Mouse (Mus musculus) liver (tissue): ENCODE results near the gene Crlf2.

ENCODE experiments used
- DNase-seq: peaks from one replicate; pipeline ENCODE4 v3.0.0-alpha.2; 2020; ENCODE audit warnings: mixed read lengths

The Crlf2 gene

DNA sequence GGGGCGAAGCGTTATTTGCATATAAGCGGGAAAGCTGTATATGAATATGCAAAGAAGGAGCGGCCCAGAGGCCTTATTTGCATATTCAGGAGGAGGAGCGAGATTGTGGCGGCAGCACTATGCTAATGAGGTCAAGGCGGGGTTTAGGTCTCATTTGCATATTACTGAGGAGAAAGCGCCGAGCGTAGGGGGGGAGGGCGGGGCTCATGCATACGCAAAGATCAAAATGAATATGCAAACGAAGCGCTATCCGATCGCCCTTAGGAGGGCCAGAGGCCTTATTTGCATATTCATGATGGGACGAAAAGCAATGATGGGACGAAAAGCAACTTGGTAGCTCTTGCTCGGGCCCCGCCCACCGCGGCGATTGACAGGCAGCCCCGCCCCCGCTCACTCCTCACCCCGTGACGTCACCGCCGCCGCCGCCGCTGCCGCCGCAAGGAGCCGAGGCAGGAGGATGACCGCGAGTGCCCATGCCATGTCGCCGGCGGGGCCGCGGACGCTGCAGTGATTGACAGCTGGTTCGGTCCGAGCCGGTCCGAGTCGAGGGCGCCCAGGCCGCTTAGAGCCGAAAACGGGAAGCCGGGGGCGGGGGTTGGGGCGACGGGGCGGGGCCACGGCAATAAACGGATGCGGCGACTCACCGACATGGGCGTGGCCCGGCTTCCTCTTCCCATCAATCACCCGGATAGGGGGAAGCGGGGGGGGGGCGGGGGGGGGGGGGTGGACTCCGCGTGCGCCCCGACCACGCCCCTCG, at the start of gene Crlf2:
TSS of gene Crlf2 (minus strand) at position 590 of the 757 bp plus-strand sequence.
- peak; percentile 88 for DNase-seq

DNA sequence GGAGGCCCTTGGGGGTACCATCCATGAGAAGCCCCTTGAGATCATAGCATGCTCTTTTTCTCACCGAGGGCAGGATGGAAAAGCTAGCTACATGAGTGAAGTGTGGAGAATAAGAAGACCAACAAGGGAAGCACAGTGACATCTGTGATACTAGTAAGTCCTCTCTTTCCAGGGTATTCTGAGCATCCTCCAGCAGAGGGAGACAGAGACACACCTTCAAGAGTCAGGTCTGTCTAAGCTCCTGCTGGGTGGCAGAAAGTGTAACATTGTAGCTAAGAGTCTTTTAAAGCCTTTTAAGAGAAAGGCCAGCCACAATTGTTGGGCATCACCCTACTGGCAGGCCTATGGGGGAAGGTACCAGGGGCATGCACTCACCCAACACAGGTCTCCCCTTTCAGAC, 43.8 kb upstream of the Crlf2 start:
- peak; percentile 22 for DNase-seq

DNA sequence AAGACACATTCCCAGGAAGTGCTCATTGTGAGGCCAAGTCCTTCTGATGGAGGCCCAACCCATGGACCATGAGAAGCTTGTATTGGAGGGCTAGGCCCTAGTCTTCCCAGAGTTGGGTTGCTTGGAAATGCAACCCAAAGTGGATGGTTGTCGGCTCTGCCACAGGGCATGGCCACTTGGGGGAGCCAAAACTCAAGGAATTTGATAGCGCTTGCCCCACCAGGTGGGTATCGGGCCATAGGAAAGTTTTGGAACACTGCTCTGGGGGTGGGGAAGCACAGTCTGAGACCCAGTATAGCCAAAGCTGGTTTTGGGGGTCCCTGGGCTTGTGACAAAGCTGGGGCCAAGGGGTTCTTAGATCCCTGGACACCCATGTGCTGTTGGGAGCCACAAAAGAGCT, 42.3 kb upstream of the Crlf2 start:
- peak; percentile 32 for DNase-seq

DNA sequence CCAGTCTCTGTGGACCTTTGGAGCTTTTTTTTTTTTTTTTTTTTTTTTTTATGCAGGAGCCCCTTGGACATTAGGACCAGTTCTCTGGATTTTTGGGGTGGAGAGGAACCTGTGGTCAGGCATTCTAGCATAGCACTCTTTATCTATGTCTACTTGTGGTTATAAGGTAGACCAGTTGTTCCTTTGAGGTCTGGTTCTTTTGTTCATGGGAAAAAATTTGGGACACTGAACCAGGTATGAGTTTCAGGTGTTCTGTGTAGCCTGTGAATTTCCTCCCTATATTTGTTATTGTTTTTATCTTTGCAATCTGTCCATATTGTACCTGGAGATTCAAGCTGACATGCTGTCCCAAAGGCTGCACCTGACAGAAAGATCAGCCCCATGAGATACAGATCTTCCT, 40.1 kb upstream of the Crlf2 start:
- no peak for DNase-seq

DNA sequence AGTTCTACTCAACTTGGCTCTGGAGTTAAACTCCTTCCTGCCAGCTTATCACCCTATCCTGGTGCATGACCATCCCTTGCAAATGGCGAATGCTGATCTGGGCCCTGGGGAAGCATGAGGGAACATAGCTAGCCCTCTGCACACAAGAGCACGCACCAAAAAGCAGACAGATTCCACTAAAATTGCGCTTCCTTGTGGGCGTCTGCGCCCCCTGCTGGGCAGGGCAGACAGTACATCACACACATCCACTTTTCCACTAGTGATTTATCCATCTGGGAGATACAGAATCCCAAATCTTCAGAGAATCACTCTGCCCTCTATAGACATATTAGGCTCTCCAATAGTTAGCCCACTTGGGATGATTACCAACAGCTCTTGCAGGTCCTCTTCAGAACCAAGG, 37.9 kb upstream of the Crlf2 start:
- DNase-seq = no peak

DNA sequence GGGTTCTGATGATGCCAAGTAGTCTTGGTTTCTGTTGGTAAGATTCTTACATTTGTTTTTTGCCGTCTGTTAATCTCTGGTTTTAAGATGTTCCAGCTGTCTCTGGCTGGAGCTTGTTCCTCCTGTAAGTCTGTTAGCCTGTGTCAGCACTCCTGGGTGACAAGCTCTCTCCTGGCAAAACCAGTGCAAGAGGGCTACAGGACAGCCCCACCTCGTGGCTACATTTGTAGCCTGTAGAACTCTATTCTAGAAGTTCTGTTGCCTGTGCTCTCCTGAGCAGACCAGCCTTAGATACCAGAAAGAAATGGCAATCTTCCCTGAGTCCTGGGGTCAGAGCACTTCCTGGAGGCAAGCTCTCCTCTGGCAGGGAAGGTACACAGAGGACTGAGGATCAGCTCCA, 4.0 kb upstream of the Crlf2 start:
- DNase-seq = no peak

DNA sequence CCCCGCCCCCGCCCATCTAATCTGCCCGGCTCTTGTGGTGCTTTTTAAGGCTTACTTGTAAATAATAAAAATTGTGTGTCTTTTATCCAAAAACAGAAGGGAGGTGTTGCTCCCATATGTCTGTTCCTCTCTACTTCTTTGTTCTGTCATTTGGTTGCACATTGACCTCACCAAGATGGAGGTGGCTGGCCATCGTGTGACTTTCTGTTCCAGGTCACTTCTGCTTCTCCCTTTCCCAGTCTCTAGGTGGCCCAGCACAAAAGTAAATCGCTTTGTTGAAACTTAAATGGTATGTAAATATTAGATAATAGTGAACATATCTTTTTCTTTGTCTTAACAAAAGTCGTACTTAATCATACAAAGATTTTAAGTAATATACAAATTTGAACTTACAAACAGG, 398 bp upstream of the Crlf2 start:
- DNase-seq = no peak

DNA sequence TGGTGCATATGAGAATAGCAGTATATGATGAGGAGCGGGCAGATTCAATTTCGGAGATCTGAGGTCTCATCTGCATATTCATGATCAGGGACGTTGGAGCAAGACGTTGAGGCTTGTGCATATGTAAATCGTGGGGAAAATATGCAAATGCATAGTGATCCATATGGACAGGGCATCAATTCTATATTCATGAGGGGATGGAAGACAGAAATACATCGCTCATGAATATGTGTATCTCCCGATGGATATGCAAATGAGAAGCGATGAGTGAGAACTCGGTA, 730 bp downstream of the Crlf2 start:
- no peak for DNase-seq

DNA sequence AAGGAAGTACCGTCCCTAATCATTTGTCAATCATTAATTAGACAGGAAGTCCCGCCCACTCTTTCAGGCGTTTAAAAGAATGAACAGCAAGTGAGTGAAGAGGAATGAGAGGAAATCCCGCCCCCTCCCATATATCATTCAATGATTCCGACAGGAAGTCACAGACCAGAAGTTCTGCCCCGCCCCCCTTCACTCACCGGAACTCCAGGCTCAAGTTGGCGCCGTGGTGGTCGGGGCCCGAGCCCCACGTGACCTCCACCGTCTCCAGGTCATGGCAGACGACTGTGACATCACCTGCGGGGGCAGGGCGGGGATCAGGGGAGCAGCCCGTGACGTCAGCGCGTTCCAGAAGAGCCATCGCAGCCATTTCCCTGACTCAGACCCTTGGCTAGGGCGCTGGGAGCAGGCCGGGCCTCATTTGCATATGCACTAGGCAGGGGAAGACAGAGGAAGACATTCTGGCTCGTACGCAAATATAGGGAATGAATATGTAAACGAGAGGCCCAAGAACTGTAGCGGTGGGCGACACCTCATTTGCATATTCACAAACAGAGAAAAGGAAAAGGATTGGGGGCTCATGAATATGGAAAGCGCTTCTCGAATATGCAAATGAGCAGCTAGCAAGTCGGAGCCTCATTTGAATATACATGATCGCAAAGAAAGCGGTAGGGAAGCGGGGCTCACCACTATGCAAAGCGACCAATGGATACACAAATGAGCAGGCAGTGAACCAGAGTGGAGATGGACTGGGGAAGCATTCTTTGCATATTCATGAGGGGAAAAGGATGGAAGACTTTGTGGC, 1.3 kb downstream of the Crlf2 start:
- peak; percentile 91 for DNase-seq

DNA sequence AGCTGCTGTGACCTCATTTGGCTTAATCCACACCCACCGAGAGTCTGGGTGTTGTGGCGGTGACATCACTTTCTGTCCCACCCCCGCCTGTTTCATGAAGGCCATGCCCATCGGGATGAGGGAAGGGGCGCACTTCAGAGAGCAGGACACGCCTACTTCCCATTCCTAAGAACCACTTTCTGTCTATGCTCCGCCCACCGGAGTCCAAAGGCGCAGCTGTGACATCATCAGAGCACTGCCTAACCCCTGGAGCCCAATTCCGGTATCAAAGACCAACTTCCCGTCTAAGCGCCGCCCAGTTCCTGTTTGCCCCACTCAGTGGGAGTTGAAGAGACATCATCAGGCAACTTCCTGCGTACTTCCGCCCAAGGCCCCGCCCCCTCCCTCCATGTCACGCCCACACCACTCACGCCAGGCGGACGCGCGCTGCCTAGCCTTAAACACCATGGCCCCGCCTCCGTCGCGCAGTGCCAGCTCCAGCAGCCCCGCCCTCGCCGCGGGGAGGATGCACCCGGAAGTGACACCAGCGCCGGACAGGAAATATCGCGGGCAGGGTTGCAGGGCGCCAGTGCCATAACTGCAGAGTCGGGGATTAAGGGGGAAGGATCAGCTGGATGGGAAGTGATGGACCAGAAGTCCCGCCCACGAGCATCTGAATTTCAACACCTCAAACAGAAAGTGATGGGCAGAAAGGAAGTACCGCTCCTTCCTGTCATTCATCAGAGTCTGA, 2.0 kb downstream of the Crlf2 start:
- peak; percentile 87 for DNase-seq

DNA sequence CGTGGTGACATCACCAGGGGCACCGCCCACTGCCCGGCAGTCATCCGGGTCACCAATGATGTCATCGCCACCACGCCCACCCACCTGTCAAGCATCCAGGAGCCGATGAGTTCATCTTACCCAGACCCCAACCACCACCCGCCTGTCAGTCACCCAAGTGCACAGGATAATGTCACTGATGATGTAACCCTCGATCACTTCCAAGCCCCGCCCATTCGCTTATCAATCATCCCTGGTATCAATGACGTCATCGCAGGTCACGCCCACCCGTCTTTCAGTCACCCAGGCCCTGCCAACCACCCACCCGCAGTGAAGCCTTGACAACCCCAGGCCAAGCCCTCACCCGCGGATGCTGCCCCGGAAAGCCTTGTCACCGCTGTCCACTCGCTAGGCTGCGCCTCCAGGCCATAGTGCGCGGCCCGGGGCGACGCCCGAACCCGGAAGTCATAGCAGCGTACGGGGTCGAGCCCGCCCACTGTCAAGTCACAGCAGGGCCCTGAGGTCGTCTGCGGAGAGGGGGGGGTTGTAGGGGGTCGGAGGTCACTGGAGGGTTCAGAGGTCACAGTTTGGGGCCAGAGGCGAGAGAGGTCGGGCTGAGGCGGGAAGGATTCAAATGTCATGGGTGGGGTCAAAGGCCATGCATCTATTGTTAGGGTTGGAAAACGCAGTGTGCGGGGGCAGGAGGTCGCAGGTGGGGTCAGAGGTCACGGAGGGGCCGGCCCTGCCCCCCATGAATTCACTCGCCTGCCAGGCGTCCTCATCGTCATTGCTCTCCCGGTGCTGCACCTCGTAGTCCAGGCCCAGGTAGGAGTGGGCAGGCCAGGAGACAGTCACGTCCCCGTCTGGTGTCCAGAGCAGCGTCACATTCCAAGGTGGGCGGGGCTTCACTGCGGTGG, 2.9 kb downstream of the Crlf2 start:
- DNase-seq = peak; percentile 4

DNA sequence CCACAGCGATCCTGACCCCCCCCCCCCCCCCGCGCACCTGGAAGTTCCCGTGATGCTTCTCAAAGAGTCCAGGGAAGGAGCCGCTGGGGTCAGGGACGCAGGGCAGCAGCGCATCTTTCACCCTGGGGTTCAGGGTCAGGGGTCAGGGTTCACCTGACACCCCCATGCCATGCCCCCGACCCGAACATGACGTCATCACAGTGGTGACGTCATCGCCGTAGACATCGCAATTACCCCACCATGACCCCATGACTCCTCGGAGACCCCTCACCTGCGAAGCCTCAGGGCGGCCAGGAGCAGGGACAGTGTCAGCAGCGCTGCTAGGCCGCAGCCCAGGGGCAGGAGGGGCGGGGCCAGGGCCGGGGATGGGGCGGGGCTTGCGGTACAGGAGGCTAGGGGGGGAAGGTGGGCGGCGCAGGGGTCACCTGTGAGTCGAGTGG, 3.5 kb downstream of the Crlf2 start:
- peak; percentile 5 for DNase-seq

DNA sequence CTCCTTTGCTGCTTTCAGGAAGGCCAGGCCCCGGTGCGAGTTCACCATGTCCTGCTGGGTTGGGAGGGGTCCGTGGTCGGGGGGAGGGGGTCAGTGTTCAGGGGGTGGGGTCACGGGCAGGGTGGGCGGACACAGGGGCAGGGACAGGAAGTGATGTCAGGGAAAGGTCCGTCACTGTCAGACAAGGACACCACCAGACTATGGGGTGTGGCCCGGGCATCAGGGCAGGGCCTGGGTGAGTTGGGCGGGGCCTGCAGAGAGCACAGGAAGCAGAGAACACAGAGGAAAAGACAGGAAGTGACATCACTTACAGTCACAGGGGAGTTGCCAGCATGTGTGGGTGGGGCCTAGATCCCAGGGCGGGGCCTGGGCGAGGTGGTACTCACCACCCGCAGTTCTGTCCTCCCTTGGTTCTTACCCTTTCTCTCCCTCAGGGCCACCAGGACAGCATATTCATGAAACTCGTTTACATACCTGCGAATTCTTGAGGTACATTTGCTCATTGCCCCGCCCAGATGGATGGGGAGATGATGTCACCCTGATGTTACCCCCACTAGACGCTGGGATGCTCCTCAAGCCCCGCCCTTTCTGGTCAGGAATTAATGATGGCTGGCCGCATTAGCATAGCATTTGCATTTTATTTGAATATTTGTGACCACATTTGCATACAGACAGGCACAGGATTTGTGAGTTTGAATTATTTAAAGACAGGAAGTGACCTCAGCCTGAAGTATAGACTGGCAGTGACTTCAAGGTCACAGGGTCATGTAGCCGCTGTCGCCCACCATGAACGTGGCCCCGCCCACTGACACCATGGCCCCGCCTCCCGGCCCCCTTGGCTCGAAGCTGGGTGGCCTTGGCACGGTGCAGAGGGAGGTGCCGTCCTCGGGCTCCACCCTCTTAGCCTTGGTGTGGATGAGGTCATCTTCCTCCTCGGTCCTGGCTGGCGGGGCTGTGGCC, 4.4 kb downstream of the Crlf2 start:
- DNase-seq = peak; percentile 4

DNA sequence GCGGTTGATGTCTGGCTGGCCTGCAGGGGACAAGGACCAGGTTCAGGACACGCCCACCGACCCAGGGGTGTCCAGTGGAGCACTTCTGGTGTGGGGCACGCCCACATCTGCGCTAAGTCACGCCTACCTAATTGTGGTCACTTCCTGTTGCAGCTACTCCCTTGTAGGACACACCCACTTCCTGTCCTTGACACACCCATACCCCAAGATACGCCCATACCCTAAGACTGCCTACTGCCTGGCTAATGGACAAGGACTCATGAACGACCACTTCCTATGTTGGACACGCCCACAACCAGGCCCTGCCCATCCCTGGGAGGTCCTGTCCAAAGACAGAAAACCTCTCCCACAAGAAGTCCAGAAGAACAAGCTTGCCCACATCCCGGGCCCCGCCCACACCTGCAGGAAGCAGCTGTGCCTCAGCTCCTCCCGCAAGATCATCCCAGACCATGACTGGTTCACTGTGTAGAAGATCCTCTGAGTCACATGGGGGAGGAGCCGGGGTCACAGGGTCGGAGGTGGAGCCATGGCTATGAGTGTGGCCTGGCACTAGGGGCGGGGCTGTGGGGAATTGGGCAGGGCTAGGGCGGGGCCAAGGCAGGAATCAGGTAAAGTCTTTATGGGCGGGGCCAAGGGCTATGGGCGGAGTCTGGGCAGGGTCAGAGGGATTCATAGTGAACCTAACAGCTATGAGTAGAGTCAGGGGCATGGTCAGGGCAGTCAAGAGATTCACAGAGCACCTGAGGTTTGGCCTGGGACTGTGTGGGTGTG, 5.4 kb downstream of the Crlf2 start:
- peak; percentile 7 for DNase-seq

DNA sequence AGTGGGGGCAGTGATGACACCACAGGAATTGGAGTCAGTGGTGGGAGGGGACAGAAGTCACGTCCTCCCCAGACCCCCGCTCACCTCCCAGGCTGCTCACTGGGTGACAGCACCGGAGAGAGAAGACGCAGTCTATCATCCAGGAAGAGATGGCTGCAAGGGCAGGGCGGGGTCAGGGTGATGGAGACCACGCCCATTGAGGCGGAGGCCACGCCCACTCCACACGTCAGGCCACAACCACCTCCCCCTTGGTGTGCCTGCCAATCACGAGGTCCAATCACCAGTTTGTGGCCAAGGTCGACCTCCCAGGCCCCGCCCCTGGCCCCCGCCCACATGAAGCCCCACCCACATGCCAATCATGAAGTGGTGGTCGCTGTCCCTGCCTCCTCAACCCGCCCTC, 6.3 kb downstream of the Crlf2 start:
- peak; percentile 4 for DNase-seq

DNA sequence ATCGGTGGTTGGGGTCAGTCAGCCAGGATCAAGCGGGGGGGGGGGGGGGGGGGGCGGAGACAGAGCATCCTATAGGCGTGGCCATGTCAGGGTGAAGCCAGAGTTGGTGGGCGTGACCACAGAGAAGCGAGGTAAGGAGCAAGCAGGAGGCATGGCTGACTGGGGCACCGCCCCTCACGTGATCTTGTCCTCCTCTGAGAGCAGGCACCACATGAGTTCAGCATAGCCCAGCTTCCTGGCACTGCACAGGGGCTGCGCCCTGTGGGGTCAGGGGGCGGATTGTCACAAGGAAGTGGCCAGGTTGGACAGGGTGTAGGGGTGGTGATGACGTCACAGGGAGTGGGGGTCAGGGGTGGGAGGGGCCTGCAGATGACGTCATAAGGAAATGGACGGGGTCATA, 6.7 kb downstream of the Crlf2 start:
- peak; percentile 4 for DNase-seq

DNA sequence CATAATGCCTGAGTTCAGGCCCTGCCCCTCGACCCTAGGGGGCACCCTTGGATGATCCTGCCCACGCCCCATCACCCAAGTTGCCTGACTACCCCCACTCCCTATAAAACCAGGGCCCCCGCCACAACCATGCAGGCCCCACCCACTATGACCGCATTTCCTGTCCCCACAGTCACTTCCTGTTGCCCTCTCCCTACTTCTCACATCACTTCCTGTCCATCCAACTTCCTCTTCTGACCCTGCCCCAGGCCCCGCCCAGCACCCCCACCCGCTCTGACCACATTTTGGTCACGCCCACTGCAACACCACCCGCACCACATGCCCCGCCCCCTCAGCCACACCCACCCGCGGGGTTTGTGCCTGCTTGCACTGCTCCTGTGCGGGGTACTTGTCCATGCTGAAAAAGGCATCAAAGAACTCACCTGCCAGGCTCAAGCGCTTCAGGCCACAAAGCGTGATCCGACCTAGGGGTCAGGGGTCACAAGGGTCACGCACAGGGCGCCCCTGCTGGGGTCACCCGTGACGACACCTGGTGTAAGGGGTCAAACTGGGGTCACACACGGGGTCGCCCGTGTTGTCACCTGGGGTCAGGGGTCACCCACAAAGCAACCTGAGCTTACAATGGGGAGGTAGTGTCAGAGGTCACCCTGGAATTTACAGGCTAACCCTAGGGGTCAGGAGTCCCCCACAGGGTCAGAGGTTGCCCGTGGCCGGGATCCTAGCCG, 7.6 kb downstream of the Crlf2 start:
- peak; percentile 6 for DNase-seq

DNA sequence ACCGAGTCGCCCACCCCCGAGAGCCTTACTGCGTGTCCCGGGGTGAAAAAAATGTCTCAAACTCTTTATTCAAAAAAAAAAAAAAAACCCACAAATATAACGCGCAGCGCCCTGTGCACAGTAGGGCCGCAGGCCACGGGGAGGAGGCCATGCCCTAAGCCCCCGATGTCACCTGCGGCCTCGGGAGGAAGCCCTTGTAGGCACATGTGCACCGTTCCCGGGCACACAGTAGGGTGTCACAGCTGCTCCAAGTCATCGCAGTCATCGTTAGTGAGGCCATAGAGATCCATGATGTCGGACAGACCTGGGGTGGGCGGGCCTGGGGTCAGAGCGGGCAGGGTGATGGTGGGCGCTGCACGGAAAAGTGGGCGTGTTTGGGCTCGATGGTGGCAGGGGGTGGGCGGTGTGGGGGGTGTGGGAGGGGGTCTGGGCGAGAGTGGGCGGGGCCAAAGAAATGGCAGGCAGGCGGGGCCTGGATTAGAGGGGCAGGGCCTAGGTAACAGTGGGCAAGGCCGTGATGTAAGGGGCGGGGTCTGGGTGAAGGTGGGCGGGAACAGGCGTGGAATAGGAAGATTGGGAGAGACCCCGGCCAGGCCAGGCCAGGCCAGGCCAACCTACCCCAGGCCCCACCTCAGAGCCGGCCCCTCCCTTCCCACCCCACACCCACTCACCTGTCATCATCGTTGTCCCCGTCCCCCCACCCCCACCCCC, 8.4 kb downstream of the Crlf2 start:
- DNase-seq = peak; percentile 4

DNA sequence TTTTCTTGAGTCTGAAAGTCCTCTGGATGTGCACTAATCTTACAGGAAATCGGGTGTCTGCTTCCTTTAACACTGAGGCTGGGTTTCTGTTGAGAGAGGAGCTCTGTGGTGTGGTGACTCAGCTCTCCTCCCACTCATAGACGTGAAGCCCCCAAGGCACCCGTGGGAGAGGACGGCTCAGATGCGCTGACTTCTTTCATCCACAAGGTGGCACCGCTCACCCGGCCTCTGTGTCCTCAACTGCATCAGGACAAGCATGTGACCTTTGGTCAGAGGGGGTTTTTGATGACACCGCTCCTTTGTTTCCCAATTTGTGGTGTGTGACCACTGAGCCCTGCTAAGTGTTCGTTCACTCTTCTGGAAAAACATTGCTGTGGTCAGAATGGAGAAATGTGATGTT, 10.1 kb downstream of the Crlf2 start:
- no peak for DNase-seq
